Mouse (Mus musculus): ENCODE data around the gene Cdc42ep3.

Cdc42ep3 gene

GRCm38 (mm10) chr17:79343334-79343946 lies 11.5 kb downstream of the Cdc42ep3 start:
- no peak for DNase-seq

GRCm38 (mm10) chr17:79342639-79343333 lies 12.1 kb downstream of the Cdc42ep3 start:
- no peak for DNase-seq

GRCm38 (mm10) chr17:79341946-79342470 lies 12.9 kb downstream of the Cdc42ep3 start:
- DNase-seq, result no peak

GRCm38 (mm10) chr17:79337494-79337893 lies 17.4 kb downstream of the Cdc42ep3 start:
- no peak for DNase-seq

- no peak for DNase-seq
These were observed 20.2 kb downstream of the Cdc42ep3 start for GRCm38 (mm10) chr17:79334701-79335100.

- no peak for DNase-seq
These were observed 21.2 kb downstream of the Cdc42ep3 start for GRCm38 (mm10) chr17:79333650-79334049.

GRCm38 (mm10) chr17:79332864-79333263 lies 22.0 kb downstream of the Cdc42ep3 start:
- DNase-seq, result no peak

GRCm38 (mm10) chr17:79330397-79330796 lies 24.5 kb downstream of the Cdc42ep3 start:
- peak in 1 of 2 experiments; percentile 45 for DNase-seq

GRCm38 (mm10) chr17:79326868-79327376 lies 28.0 kb downstream of the Cdc42ep3 start:
- no peak for DNase-seq

GRCm38 (mm10) chr17:79317085-79317751 lies 37.7 kb downstream of the Cdc42ep3 start:
- DNase-seq, result no peak

GRCm38 (mm10) chr17:79315415-79316094 lies 39.3 kb downstream of the Cdc42ep3 start:
- DNase-seq, result no peak

- DNase-seq, result no peak
These were observed 44.4 kb downstream of the Cdc42ep3 start for GRCm38 (mm10) chr17:79310465-79310864.

- DNase-seq, result no peak
These were observed 45.4 kb downstream of the Cdc42ep3 start for GRCm38 (mm10) chr17:79309506-79309905.

GRCm38 (mm10) chr17:79305644-79306043 lies 49.2 kb downstream of the Cdc42ep3 start:
- DNase-seq, result no peak

GRCm38 (mm10) chr17:79303744-79304497 lies 51.0 kb downstream of the Cdc42ep3 start:
- no peak for DNase-seq

GRCm38 (mm10) chr17:79303238-79303637 lies 51.7 kb downstream of the Cdc42ep3 start:
- DNase-seq, result no peak

GRCm38 (mm10) chr17:79299925-79300324 lies 55.0 kb downstream of the Cdc42ep3 start:
- DNase-seq, result peak in 1 of 2 experiments; percentile 31

- no peak for DNase-seq
These were observed 55.9 kb downstream of the Cdc42ep3 start for GRCm38 (mm10) chr17:79298968-79299367.

GRCm38 (mm10) chr17:79295926-79296325 lies 59.0 kb downstream of the Cdc42ep3 start:
- DNase-seq, result peak; percentile 50 to 62

GRCm38 (mm10) chr17:79291672-79292071 lies 63.2 kb downstream of the Cdc42ep3 start:
- no peak for DNase-seq

GRCm38 (mm10) chr17:79290697-79291096 lies 64.2 kb downstream of the Cdc42ep3 start:
- DNase-seq, result no peak

GRCm38 (mm10) chr17:79287302-79287701 lies 67.6 kb downstream of the Cdc42ep3 start:
- DNase-seq, result no peak

All from lung, adult 18-20 months (tissue).